Mouse (Mus musculus) CH12.LX (cell line): Measurements from ENCODE around the gene Clint1. TPM values are rescaled to one million over a fixed set of nuclear protein-coding genes. Genes with fewer than 3 reads are reported as not detected.
A peak's percentile ranks its signal among the peaks of the same experiment; 100 is the strongest.

ENCODE experiments used
- DNase-seq: peaks from one replicate; pipeline ENCODE4 v3.0.0-alpha.2; 2013; ENCODE audit errors: extremely low read depth
- H3K27ac ChIP-seq: 2 replicates; pipeline ENCODE4 v1.5.1; 2012; ENCODE audit warnings: low read depth, mild to moderate bottlenecking, control low read depth, moderate library complexity; ENCODE audit not compliant: insufficient read depth
- H3K27me3 ChIP-seq: replicated peaks from 2 replicates; pipeline ENCODE3; 2012; ENCODE audit warnings: inconsistent platforms
- H3K36me3 ChIP-seq, 2 experiments: replicated peaks in 1 of 2; 2 replicates each; pipeline versions ENCODE3 to v1.6.1; 2012; ENCODE audit warnings: inconsistent platforms in 1 of 2, low read length in 1 of 2, mild to moderate bottlenecking in 1 of 2, mixed read lengths in 1 of 2, moderate library complexity in 1 of 2; ENCODE audit not compliant: control insufficient read depth in 1 of 2, insufficient read depth in 1 of 2
- H3K4me1 ChIP-seq, 2 experiments: 2 replicates each; pipeline ENCODE4 v1.6.1; 2012; ENCODE audit warnings: inconsistent platforms in 1 of 2, moderate library complexity in 1 of 2; ENCODE audit not compliant: insufficient read depth in 2 of 2, control insufficient read depth in 1 of 2
- H3K4me2 ChIP-seq: 2 replicates; pipeline ENCODE4 v1.6.1; 2012; ENCODE audit warnings: low read depth, mild to moderate bottlenecking, control low read depth; ENCODE audit not compliant: poor library complexity, insufficient read depth, severe bottlenecking
- H3K4me3 ChIP-seq, 3 experiments: fragments of 150-350 bp in 1 of 3; sonication (generic) in 1 of 3; replicated peaks in 1 of 3; 2 replicates each; pipeline versions ENCODE3 to v1.5.1; 2011 to 2012; ENCODE audit warnings: low read depth in 2 of 3, low read length in 2 of 3, mild to moderate bottlenecking in 2 of 3, moderate library complexity in 2 of 3, control low read depth in 1 of 3, improper control_type of control experiment in 1 of 3, inconsistent platforms in 1 of 3, mixed read lengths in 1 of 3; ENCODE audit not compliant: poor library complexity in 1 of 3
- H3K79me2 ChIP-seq: replicated peaks from 2 replicates; pipeline ENCODE4 v1.6.1; 2012; ENCODE audit warnings: mild to moderate bottlenecking, moderate library complexity; ENCODE audit not compliant: control insufficient read depth, poor library complexity, insufficient read depth, severe bottlenecking; ENCODE audit errors: extremely low read depth
- H3K9ac ChIP-seq: 2 replicates; pipeline ENCODE4 v1.6.1; 2012; ENCODE audit warnings: low read depth, mild to moderate bottlenecking, control low read depth, moderate library complexity; ENCODE audit not compliant: insufficient read depth
- H3K9me3 ChIP-seq: replicated peaks from 2 replicates; pipeline ENCODE3; 2012; ENCODE audit warnings: low read length, inconsistent platforms, mixed read lengths
- BHLHE40 ChIP-seq: IDR thresholded peaks from 2 replicates; pipeline ENCODE4 v1.6.1; 2011; ENCODE audit warnings: mild to moderate bottlenecking, low read depth, low read length, improper control_type of control experiment
- CHD1 ChIP-seq: IDR thresholded peaks from 2 replicates; pipeline ENCODE4 v1.6.1; 2012; ENCODE audit warnings: low read depth, low read length, improper control_type of control experiment, inconsistent platforms
- CHD2 ChIP-seq: IDR thresholded peaks from 2 replicates; pipeline ENCODE4 v1.6.1; 2011; ENCODE audit warnings: low read length, improper control_type of control experiment
- CTCF ChIP-seq, 2 experiments: IDR thresholded peaks in 1 of 2; conservative IDR thresholded peaks in 1 of 2; 2 replicates each; pipeline ENCODE4 v1.5.1; 2011 to 2012; ENCODE audit warnings: low read depth in 2 of 2, low read length in 2 of 2, improper control_type of control experiment in 1 of 2, inconsistent platforms in 1 of 2, mild to moderate bottlenecking in 1 of 2, moderate library complexity in 1 of 2
- ELF1 ChIP-seq: IDR thresholded peaks from 2 replicates; pipeline ENCODE4 v1.6.1; 2014; ENCODE audit warnings: low read depth, mild to moderate bottlenecking, inconsistent platforms, low read length, improper control_type of control experiment
- GABPA ChIP-seq: IDR thresholded peaks from 2 replicates; pipeline ENCODE4 v1.6.1; 2012; ENCODE audit warnings: low read depth, low read length, improper control_type of control experiment, inconsistent platforms; ENCODE audit not compliant: insufficient replicate concordance
- HCFC1 ChIP-seq: IDR thresholded peaks from 2 replicates; pipeline ENCODE4 v1.6.1; 2012; ENCODE audit warnings: low read depth, mild to moderate bottlenecking, inconsistent platforms, low read length, improper control_type of control experiment
- IRF4 ChIP-seq: IDR thresholded peaks from 2 replicates; pipeline ENCODE4 v1.6.1; 2014; ENCODE audit warnings: low read depth, mild to moderate bottlenecking, inconsistent platforms, low read length, improper control_type of control experiment
- JUND ChIP-seq: conservative IDR thresholded peaks from 2 replicates; pipeline ENCODE4 v1.6.1; 2011; ENCODE audit warnings: low read depth, low read length, improper control_type of control experiment
- MAFK ChIP-seq: IDR thresholded peaks from 2 replicates; pipeline ENCODE4 v1.6.1; 2011; ENCODE audit warnings: low read length, improper control_type of control experiment; ENCODE audit not compliant: insufficient replicate concordance
- MEF2A ChIP-seq: IDR thresholded peaks from 2 replicates; pipeline ENCODE4 v1.6.1; 2014; ENCODE audit warnings: low read depth, mild to moderate bottlenecking, inconsistent platforms, low read length, improper control_type of control experiment, borderline replicate concordance
- POLR2AphosphoS2 ChIP-seq: IDR thresholded peaks from 2 replicates; pipeline ENCODE4 v1.6.1; 2011; ENCODE audit warnings: low read depth, low read length, improper control_type of control experiment
- RAD21 ChIP-seq: IDR thresholded peaks from 2 replicates; pipeline ENCODE4 v1.6.1; 2011; ENCODE audit warnings: low read depth, mild to moderate bottlenecking, low read length, improper control_type of control experiment, moderate library complexity
- SMC3 ChIP-seq: IDR thresholded peaks from 2 replicates; pipeline ENCODE4 v1.6.1; 2011; ENCODE audit warnings: low read depth, low read length, improper control_type of control experiment
- TBP ChIP-seq: conservative IDR thresholded peaks from 2 replicates; pipeline ENCODE4 v1.6.1; 2011; ENCODE audit warnings: low read depth, low read length, improper control_type of control experiment
- TCF12 ChIP-seq: IDR thresholded peaks from 2 replicates; pipeline ENCODE4 v1.6.1; 2014; ENCODE audit warnings: low read depth, mild to moderate bottlenecking, inconsistent platforms, low read length, improper control_type of control experiment
- USF2 ChIP-seq: conservative IDR thresholded peaks from 2 replicates; pipeline ENCODE4 v1.6.1; 2011; ENCODE audit warnings: low read depth, low read length, improper control_type of control experiment
- ZNF384 ChIP-seq: IDR thresholded peaks from 2 replicates; pipeline ENCODE4 v1.6.1; 2012; ENCODE audit warnings: low read depth, low read length, improper control_type of control experiment, inconsistent platforms
- dilution Hi-C: fragments of 300-500 bp; cut with MboI; formaldehyde crosslinking; loops from 2 replicates; pipeline ENCODE4 v1.14.3; 2020; ENCODE audit warnings: low sequenced_read_pairs; ENCODE audit not compliant: extremely low pct_unique_long_range_greater_than_20kb, extremely low pct_ligation_motif_present
- in situ Hi-C: fragments of 300-500 bp; cut with MboI; formaldehyde crosslinking; loops from 3 replicates; pipeline ENCODE4 v1.14.3; 2019; ENCODE audit warnings: low sequenced_read_pairs, low pct_ligation_motif_present, low pct_unique_long_range_greater_than_20kb, mixed read lengths
- polyA plus RNA-seq: library from polyadenylated mRNA; unstranded; fragments of >175 nt; gene quantifications from 2 replicates; pipeline ENCODE4 v1.2.1, GENCODE M21; 2012; ENCODE audit warnings: low read depth; ENCODE audit not compliant: insufficient read length
- total RNA-seq, 2 experiments: library from RNA; depleted of rRNA; stranded (reverse); fragments of 300-350 nt in 1 of 2; fragments of >200 nt in 1 of 2; gene quantifications; 2 replicates each; pipeline ENCODE4 v1.2.3; 2012 to 2014

Clint1 gene
- total and polyA plus RNA-seq, 3 experiments: 54.1 to 137 (median 98.5) TPM

DNA sequence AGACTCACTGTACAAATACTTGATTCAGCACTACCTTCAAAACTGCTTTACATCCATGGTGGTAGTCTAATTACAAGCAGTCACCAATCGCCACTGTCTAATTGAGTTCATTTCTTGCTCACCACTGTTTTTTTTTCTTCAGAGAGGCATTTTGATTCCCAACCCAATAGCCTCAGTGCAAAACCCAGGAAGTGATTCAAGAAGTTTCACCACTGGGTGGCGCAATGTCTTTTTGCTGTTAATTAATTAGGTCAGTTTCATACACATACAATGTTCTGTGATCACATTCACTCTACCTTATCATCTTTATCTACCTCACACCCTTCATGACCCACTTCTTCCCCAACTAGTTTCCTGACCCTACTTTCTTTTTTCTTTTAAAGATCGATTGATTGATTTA lies 107.7 kb downstream of the Clint1 start:
- no peak overlapping the region for H3K27ac ChIP-seq
- no peak overlapping the region for H3K4me3 ChIP-seq
- H3K36me3 ChIP-seq: no peaks in the 10 kb centered on the region
- no peaks in the 10 kb centered on the region for H3K27me3 ChIP-seq
- peak; percentile 72 for DNase-seq
- no peaks in the 10 kb centered on the region for H3K9me3 ChIP-seq
- no peak overlapping the region for H3K4me2 ChIP-seq
- peaks cover 4 to 11% of the 10 kb centered on the region in 2 experiments; a peak in 3 of 4 replicates for H3K4me1 ChIP-seq
- H3K79me2 ChIP-seq: no peaks in the 10 kb centered on the region
- no peak for TF ChIP-seq BHLHE40
- TF ChIP-seq SMC3: peak; percentile 54
- peak; percentile 83 for TF ChIP-seq ELF1
- peak; percentile 37 for TF ChIP-seq RAD21
- peak; percentile 78 for TF ChIP-seq ZNF384
- TF ChIP-seq MAFK: no peak
- TF ChIP-seq CTCF (conservative IDR thresholded peaks at IDR 0.05 in 1 of 2, IDR thresholded peaks at IDR 0.05 in 1 of 2; ENCODE audit: low read depth in 2 of 2, low read length in 2 of 2): peak; percentile 54 to 74
- TF ChIP-seq MEF2A: no peak
- no peak for TF ChIP-seq USF2
- TF ChIP-seq HCFC1: peak; percentile 34; the same call in 1 of the 2 replicates
- dilution Hi-C loops: no loop called here
- in situ Hi-C loops: loop anchor here (10.0 to 25.0 kb wide), 2 partner anchors 178 to 255 kb away; no protein-coding TSS in a partner anchor
- H3K9ac ChIP-seq: no peak overlapping the region

DNA sequence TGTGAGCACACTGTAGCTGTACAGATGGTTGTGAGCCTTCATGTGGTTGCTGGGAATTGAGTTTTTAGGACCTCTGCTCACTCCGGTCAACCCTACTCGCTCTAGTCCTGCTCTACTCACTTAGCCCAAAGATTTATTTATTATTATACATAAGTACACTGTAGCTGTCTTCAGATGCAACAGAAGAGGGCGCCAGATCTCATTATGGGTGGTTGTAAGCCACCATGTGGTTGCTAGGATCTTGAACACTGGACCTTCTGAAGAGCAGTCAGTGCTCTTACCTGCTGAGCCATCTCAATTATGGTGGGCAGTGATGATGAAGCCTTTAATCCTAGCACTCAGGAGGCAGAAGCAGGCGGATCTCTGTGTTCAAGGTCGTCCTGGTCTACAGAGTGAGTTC lies 108.2 kb downstream of the Clint1 start:
- in situ Hi-C loops (loop anchor here (25.0 kb wide), 1 partner anchor 177 kb away; no protein-coding TSS in a partner anchor), dilution Hi-C loops (no loop called here)
- DNase-seq: peak; percentile 56

More for the DNA sequence above, 108.2 kb downstream of the Clint1 start:
- H3K27ac ChIP-seq: no peak overlapping the region
- no peaks in the 10 kb centered on the region for H3K36me3 ChIP-seq
- H3K9me3 ChIP-seq: no peaks in the 10 kb centered on the region
- TF ChIP-seq TBP: no peak
- peak; percentile 14; the same call in 1 of the 2 replicates for TF ChIP-seq SMC3
- TF ChIP-seq IRF4: no peak
- TF ChIP-seq USF2: no peak
- TF ChIP-seq CTCF (conservative IDR thresholded peaks at IDR 0.05 in 1 of 2, IDR thresholded peaks at IDR 0.05 in 1 of 2; ENCODE audit: low read depth in 2 of 2, low read length in 2 of 2): peak in 1 of 2 experiments; percentile 61; a peak in 3 of 4 replicates
- no peak for TF ChIP-seq HCFC1
- no peak for TF ChIP-seq POLR2AphosphoS2
- TF ChIP-seq ZNF384: no peak
- no peak for TF ChIP-seq GABPA
- no peak for TF ChIP-seq MAFK
- TF ChIP-seq CHD2: no peak
- TF ChIP-seq CHD1: no peak
- no peak for TF ChIP-seq JUND
- no peak for TF ChIP-seq TCF12
- no peak overlapping the region for H3K9ac ChIP-seq
- no peak overlapping the region for H3K4me2 ChIP-seq
- H3K79me2 ChIP-seq: no peaks in the 10 kb centered on the region
- H3K4me3 ChIP-seq: no peak overlapping the region
- peaks cover 4 to 9% of the 10 kb centered on the region in 2 experiments; a peak in 3 of 4 replicates for H3K4me1 ChIP-seq
- no peaks in the 10 kb centered on the region for H3K27me3 ChIP-seq

Other genes starting within 250 kb of the Clint1 start
- gene Lsm11, start 92.9 kb downstream of the Clint1 start, total RNA-seq (2012; rRNA removed): 12.8 and 13.1 TPM in 2 replicates
- gene Lsm11, start 92.9 kb downstream of the Clint1 start, total RNA-seq (2014; rRNA removed): 8.9 and 9.0 TPM in 2 replicates
- gene Lsm11, start 92.9 kb downstream of the Clint1 start, polyA plus RNA-seq: 10.1 and 11.0 TPM in 2 replicates
- gene Thg1l, start 103.4 kb downstream of the Clint1 start, total RNA-seq (2012; rRNA removed): 32.7 and 38.7 TPM in 2 replicates
- 45.2 and 45.6 TPM in 2 replicates for gene Thg1l, start 103.4 kb downstream of the Clint1 start, total RNA-seq (2014; rRNA removed)
- gene Thg1l, start 103.4 kb downstream of the Clint1 start, polyA plus RNA-seq: 60.0 and 68.7 TPM in 2 replicates
- gene Sox30, start 128.3 kb downstream of the Clint1 start, total RNA-seq (2012; rRNA removed): not detected in 2 replicates
- gene Sox30, start 128.3 kb downstream of the Clint1 start, total RNA-seq (2014; rRNA removed): not detected in 2 replicates
- gene Sox30, start 128.3 kb downstream of the Clint1 start, polyA plus RNA-seq: not detected in 2 replicates
- gene Gm12166, start 200.3 kb downstream of the Clint1 start, total RNA-seq (2012; rRNA removed): 2.9 and 3.3 TPM in 2 replicates
- 19.0 and 19.1 TPM in 2 replicates for gene Gm12166, start 200.3 kb downstream of the Clint1 start, total RNA-seq (2014; rRNA removed)
- 2.3 and 6.2 TPM in 2 replicates for gene Gm12166, start 200.3 kb downstream of the Clint1 start, polyA plus RNA-seq
- gene Adam19, start 203.9 kb downstream of the Clint1 start, total RNA-seq (2012; rRNA removed): 3.0 and 3.5 TPM in 2 replicates
- gene Adam19, start 203.9 kb downstream of the Clint1 start, total RNA-seq (2014; rRNA removed): 3.8 and 4.5 TPM in 2 replicates
- gene Adam19, start 203.9 kb downstream of the Clint1 start, polyA plus RNA-seq: 7.0 and 9.0 TPM in 2 replicates